Mouse (Mus musculus): Measurements from ENCODE around the gene Irf2bp2.

DNA sequence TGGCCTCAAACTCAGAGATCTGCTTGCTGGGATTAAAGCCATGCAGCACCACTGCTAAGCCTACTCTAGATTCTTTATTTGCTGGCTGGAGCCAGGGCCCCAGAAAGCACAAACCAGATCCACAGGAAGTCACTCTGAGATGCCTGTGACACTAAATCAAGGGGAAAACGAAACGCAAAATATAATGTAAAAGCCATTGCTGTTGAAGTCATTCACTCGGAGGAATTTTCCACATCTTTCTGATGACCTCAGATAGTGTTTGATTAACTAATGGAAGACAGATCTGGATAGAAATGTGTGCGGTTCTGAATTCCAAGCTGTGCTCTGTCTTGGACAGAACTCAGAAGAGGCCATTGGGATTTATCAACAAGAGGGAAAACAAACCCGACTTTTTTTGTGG lies 22.9 kb upstream of the Irf2bp2 start:
- no peak for TF ChIP-seq POLR2A (IDR thresholded peaks at IDR 0.05; ENCODE audit: borderline replicate concordance, extremely low read depth, insufficient read depth, insufficient read length, poor library complexity, severe bottlenecking)
- no peak for TF ChIP-seq CTCF (IDR thresholded peaks at IDR 0.05; ENCODE audit: borderline replicate concordance, extremely low read depth, insufficient read depth, insufficient read length)
